Mouse (Mus musculus) bone marrow macrophage, adult 2 months (primary cell): Measurements from ENCODE around the gene Specc1l. TPM values are rescaled to one million over a fixed set of nuclear protein-coding genes. Genes with fewer than 3 reads are reported as not detected.

Source experiments
- H3K27ac ChIP-seq: 2 replicates; pipeline ENCODE4 v1.5.1; 2012; ENCODE audit warnings: low read depth, low read length; ENCODE audit not compliant: insufficient read depth
- H3K4me1 ChIP-seq: 2 replicates; pipeline ENCODE4 v1.6.1; 2012; ENCODE audit warnings: low read length; ENCODE audit not compliant: control insufficient read depth, insufficient read depth
- H3K4me3 ChIP-seq: 2 replicates; pipeline ENCODE4 v1.5.1; 2012; ENCODE audit warnings: mild to moderate bottlenecking, low read length, moderate library complexity; ENCODE audit not compliant: insufficient read depth
- CTCF ChIP-seq: IDR thresholded peaks from 2 replicates; pipeline ENCODE4 v1.5.1; 2012; ENCODE audit warnings: low read depth, mild to moderate bottlenecking, low read length, moderate library complexity
- POLR2A ChIP-seq: IDR thresholded peaks from 2 replicates; pipeline ENCODE4 v1.6.1; 2012; ENCODE audit warnings: mild to moderate bottlenecking, low read depth, low read length, borderline replicate concordance
- polyA plus RNA-seq: library from polyadenylated mRNA; stranded (reverse); fragments of >200 nt; gene quantifications from 2 replicates; pipeline ENCODE4 v1.2.4, GENCODE M21; 2012; ENCODE audit not compliant: missing spikeins, insufficient read depth, insufficient read length

The Specc1l gene
- polyA plus RNA-seq, result 41.4 and 42.1 TPM in 2 replicates

GRCm38 (mm10) chr10:75211807-75212645 is at the start of gene Specc1l:
Gene Specc1l (plus strand): TSS chr10:75212073.
- TF ChIP-seq CTCF (no peak), POLR2A (no peak)
- Histone ChIP-seq H3K4me3 (peak within 1 kb of the TSS; percentile 100), H3K4me1 (peaks cover 6% of the 10 kb centered on the region), H3K27ac (peak within 1 kb of the TSS; percentile 91)

DNA sequence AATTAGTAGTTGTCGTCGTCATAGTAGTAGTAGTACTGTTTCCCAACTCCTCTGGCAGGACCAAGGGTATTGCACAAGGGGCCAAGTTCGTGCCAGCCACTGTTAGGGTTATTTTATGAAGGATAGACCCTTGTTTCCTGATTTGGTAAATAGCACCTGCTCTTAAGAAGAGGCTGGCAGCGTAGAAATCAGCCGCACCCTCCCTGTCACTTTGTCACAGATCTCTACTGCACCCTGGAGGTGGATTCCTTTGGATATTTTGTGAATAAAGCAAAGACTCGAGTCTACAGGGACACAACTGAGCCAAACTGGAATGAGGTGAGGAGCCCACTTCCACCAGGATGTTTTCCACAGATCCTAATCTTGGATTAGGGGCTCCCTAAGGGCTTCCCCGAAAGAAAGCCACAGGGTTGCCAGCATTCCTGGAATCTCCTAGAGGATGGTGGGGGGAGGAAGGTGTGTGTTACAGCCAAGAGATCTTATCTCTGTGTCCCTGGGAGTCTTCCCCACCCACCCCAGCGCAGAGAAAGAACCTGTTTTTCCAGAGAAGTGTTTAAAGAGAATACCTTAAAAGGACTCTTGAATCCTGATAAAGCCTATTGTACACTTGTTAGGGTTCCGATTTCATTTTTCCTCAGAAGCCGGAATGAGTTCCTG is 45.9 kb upstream of the Specc1l start:
- no peak for TF ChIP-seq POLR2A
- TF ChIP-seq CTCF, result no peak
- H3K4me1 ChIP-seq, result peaks cover 14% of the 10 kb centered on the region
- H3K4me3 ChIP-seq, result no peak overlapping the region
- no peak overlapping the region for H3K27ac ChIP-seq

DNA sequence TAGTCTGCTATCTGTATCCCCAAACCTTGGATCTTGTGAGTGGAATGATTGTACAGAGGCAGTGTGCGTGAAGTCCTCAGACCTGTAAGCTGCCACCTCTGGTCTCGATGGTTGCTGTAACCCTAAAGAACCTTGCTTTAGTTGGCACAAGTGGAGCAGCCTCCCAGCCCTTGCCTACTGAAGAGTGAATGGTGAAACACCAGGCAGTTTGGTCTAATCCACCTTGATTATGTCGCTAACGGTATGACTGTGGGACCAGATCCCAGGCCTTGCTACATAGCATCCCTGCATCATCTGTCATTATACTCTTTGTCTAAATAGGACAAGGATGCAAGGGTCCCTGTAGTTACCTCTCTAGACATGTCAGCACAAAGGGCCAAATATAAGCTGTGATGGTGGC is 45.3 kb upstream of the Specc1l start:
- Histone ChIP-seq H3K4me1 (peaks cover 15% of the 10 kb centered on the region), H3K27ac (no peak overlapping the region), H3K4me3 (no peak overlapping the region)
- TF ChIP-seq POLR2A (no peak), CTCF (no peak)

GRCm38 (mm10) chr10:75170207-75170850 is 41.5 kb upstream of the Specc1l start:
- TF ChIP-seq CTCF (no peak), POLR2A (no peak)
- Histone ChIP-seq H3K27ac (peak overlapping the region; percentile 17; the same call in 1 of the 2 replicates), H3K4me3 (0 out of 2 replicates have a peak overlapping the region, but pooled peaks have one; percentile 19), H3K4me1 (peaks cover 15% of the 10 kb centered on the region)

GRCm38 (mm10) chr10:75173056-75173455 is 38.8 kb upstream of the Specc1l start:
- TF ChIP-seq POLR2A, result no peak
- no peak for TF ChIP-seq CTCF
- no peak overlapping the region for H3K4me3 ChIP-seq
- peaks cover 11% of the 10 kb centered on the region for H3K4me1 ChIP-seq
- no peak overlapping the region for H3K27ac ChIP-seq

GRCm38 (mm10) chr10:75173712-75174111 is 38.2 kb upstream of the Specc1l start:
- no peak for TF ChIP-seq POLR2A
- Histone ChIP-seq H3K4me1 (peaks cover 11% of the 10 kb centered on the region), H3K4me3 (no peak overlapping the region), H3K27ac (no peak overlapping the region)

DNA sequence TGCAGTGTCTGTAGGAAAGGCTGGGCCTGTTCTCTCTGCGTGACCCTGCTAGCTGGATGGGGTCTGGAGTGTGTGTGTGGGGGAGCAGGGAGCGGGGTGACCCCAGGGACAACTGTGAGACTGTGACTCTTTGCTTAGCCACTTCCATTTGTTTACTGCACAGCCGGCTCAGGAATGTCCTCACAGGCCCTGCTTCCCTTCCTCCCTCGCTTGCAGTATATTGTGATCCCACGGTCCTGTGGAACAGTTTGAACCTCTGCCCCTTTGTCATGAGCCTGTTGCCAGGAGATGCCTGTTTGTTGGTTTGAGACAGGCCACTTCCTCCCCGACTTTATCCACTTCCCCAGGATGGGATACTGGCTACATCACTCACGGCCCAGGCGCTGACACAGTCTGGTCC is 35.4 kb upstream of the Specc1l start:
- Histone ChIP-seq H3K4me1 (no peaks in the 10 kb centered on the region), H3K4me3 (no peak overlapping the region), H3K27ac (no peak overlapping the region)
- TF ChIP-seq POLR2A (no peak), CTCF (no peak)

DNA sequence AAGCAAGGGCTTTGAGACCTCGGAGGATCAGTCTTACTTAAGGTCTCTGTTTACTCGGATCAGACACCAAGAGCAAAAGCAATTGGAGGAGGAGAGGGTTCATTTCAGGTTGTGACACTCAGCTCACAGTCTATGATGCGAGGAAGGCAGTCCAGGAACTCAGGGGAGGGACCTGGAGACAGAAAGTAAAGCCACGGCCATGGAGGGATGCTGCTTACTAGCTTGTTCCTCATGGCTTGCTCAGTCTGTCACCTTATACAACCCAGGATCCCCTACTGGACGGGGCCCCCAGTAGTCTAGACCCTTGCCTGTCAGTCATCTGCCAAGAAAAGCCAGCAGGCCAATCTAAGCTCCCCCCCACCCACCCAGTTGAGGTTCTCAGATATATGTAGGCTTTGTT is 33.0 kb upstream of the Specc1l start:
- Histone ChIP-seq H3K4me1 (no peaks in the 10 kb centered on the region), H3K4me3 (no peak overlapping the region), H3K27ac (no peak overlapping the region)
- no peak for TF ChIP-seq CTCF
- no peak for TF ChIP-seq POLR2A

GRCm38 (mm10) chr10:75182151-75182774 is 29.6 kb upstream of the Specc1l start:
- Histone ChIP-seq H3K4me1 (no peaks in the 10 kb centered on the region), H3K4me3 (no peak overlapping the region), H3K27ac (no peak overlapping the region)
- TF ChIP-seq CTCF, result peak; percentile 78
- TF ChIP-seq POLR2A, result no peak
